Mouse (Mus musculus) midbrain, embryonic 13.5 days (tissue): ENCODE results near the gene Uba5. TPM values are rescaled to one million over a fixed set of nuclear protein-coding genes. Genes with fewer than 3 reads are reported as not detected.

Experiments
- ATAC-seq: fragments of 200-750 bp; cut with Nextera tagmentation; 2 replicates; pipeline ENCODE4 v1.8.0; 2017; ENCODE audit warnings: mild to moderate bottlenecking, moderate TSS enrichment, moderate library complexity
- H3K27ac ChIP-seq: fragments of 300-500 bp; sonication (generic); 2 replicates; pipeline ENCODE4 v1.5.1; 2015; ENCODE audit warnings: inconsistent platforms, mild to moderate bottlenecking, moderate library complexity
- H3K27me3 ChIP-seq: fragments of 300-500 bp; sonication (generic); 2 replicates; pipeline ENCODE4 v1.6.1; 2015; ENCODE audit warnings: mild to moderate bottlenecking, inconsistent platforms
- H3K36me3 ChIP-seq: fragments of 300-500 bp; sonication (generic); 2 replicates; pipeline ENCODE4 v1.6.1; 2015; ENCODE audit warnings: mild to moderate bottlenecking, inconsistent platforms
- H3K4me1 ChIP-seq: fragments of 300-500 bp; sonication (generic); replicated peaks from 2 replicates; pipeline ENCODE4 v1.6.1; 2015; ENCODE audit warnings: inconsistent platforms
- H3K4me2 ChIP-seq: fragments of 300-500 bp; sonication (generic); replicated peaks from 2 replicates; pipeline ENCODE4 v1.6.1; 2015; ENCODE audit warnings: moderate library complexity, mild to moderate bottlenecking, inconsistent platforms
- H3K4me3 ChIP-seq: fragments of 300-500 bp; sonication (generic); replicated peaks from 2 replicates; pipeline ENCODE4 v1.5.1; 2015; ENCODE audit warnings: mild to moderate bottlenecking, inconsistent platforms
- H3K9ac ChIP-seq: fragments of 300-500 bp; sonication (generic); replicated peaks from 2 replicates; pipeline ENCODE4 v1.6.1; 2015; ENCODE audit warnings: mild to moderate bottlenecking, inconsistent platforms
- H3K9me3 ChIP-seq: fragments of 300-500 bp; sonication (generic); 2 replicates; pipeline ENCODE4 v1.6.1; 2016; ENCODE audit warnings: mild to moderate bottlenecking, inconsistent platforms
- WGBS: fragments of 180-500 bp; shearing (Covaris S2); methylation state at CpG from one replicate; pipeline ENCODE4 v1.1.7; 2015; 5-methylcytosine and 5-hydroxymethylcytosine counted together
- polyA plus RNA-seq: library from polyadenylated mRNA; unstranded; fragments of >200 nt; fragmentation: Nextera tagmentation; extraction: Ambion mirVana; gene quantifications from 2 replicates; pipeline ENCODE4 v1.2.1, GENCODE M21; 2015

The Uba5 gene
- polyA plus RNA-seq, 1 experiment from 2014 or later = 66.0 TPM

- no peaks in the 10 kb centered on the region for H3K9me3 ChIP-seq
- no peak overlapping the region for H3K27ac ChIP-seq
- no peak for ATAC-seq
- no peak overlapping the region for H3K4me3 ChIP-seq
- H3K4me2 ChIP-seq = no peak overlapping the region
- no peak overlapping the region for H3K9ac ChIP-seq
- WGBS = 86% methylated on average over 4 of the region's 4 CpGs
- H3K4me1 ChIP-seq = no peaks in the 10 kb centered on the region
- peaks cover 30% of the 10 kb centered on the region for H3K36me3 ChIP-seq
- H3K27me3 ChIP-seq = no peaks in the 10 kb centered on the region
These were observed 19.3 kb downstream of the Uba5 start for GRCm38 (mm10) chr9:104043676-104044075.

- Histone ChIP-seq H3K9ac (no peak within 1 kb of the TSS), H3K27ac (no peak within 1 kb of the TSS), H3K9me3 (no peaks in the 10 kb centered on the region), H3K27me3 (no peaks in the 10 kb centered on the region), H3K4me3 (no peak within 1 kb of the TSS), H3K4me2 (no peak within 1 kb of the TSS), H3K4me1 (no peaks in the 10 kb centered on the region), H3K36me3 (peaks cover 13% of the 10 kb centered on the region; the same call in 1 of the 2 replicates)
- no peak for ATAC-seq
- 69% methylated on average over 2 of the region's 2 CpGs for WGBS
These were observed 22.6 kb downstream of the Uba5 start, which contains the start of gene Gm28305 for GRCm38 (mm10) chr9:104040362-104040761. Gm28305 (plus strand) TSS chr9:104040662.

- no peaks in the 10 kb centered on the region for H3K9me3 ChIP-seq
- H3K4me2 ChIP-seq = no peak overlapping the region
- 89% methylated on average over 4 of the region's 4 CpGs for WGBS
- no peak for ATAC-seq
- no peak overlapping the region for H3K4me3 ChIP-seq
- H3K27me3 ChIP-seq = no peaks in the 10 kb centered on the region
- H3K36me3 ChIP-seq = peaks cover 9% of the 10 kb centered on the region; the same call in 1 of the 2 replicates
- H3K4me1 ChIP-seq = no peaks in the 10 kb centered on the region
- no peak overlapping the region for H3K9ac ChIP-seq
- H3K27ac ChIP-seq = no peak overlapping the region
These were observed 23.2 kb downstream of the Uba5 start for GRCm38 (mm10) chr9:104039742-104040141.

GRCm38 (mm10) chr9:104039031-104039695 is 23.8 kb downstream of the Uba5 start:
- H3K27ac ChIP-seq = no peak overlapping the region
- WGBS = 93% methylated on average over 21 of the region's 21 CpGs
- H3K9ac ChIP-seq = no peak overlapping the region
- no peak for ATAC-seq
- H3K9me3 ChIP-seq = no peaks in the 10 kb centered on the region
- no peaks in the 10 kb centered on the region for H3K27me3 ChIP-seq
- no peak overlapping the region for H3K4me3 ChIP-seq
- H3K36me3 ChIP-seq = peaks cover 9% of the 10 kb centered on the region; the same call in 1 of the 2 replicates
- no peak overlapping the region for H3K4me2 ChIP-seq
- H3K4me1 ChIP-seq = no peaks in the 10 kb centered on the region

- H3K4me1 ChIP-seq = no peaks in the 10 kb centered on the region
- H3K27me3 ChIP-seq = no peaks in the 10 kb centered on the region
- H3K36me3 ChIP-seq = peaks cover 9% of the 10 kb centered on the region; the same call in 1 of the 2 replicates
- no peak overlapping the region for H3K4me2 ChIP-seq
- H3K4me3 ChIP-seq = no peak overlapping the region
- H3K9ac ChIP-seq = no peak overlapping the region
- H3K9me3 ChIP-seq = no peaks in the 10 kb centered on the region
- ATAC-seq = no peak
- 93% methylated on average over 13 of the region's 13 CpGs for WGBS
- no peak overlapping the region for H3K27ac ChIP-seq
These were observed 24.7 kb downstream of the Uba5 start for GRCm38 (mm10) chr9:104038266-104038665.

GRCm38 (mm10) chr9:104035261-104036015 is 27.5 kb downstream of the Uba5 start:
- peaks cover 13% of the 10 kb centered on the region; the same call in 1 of the 2 replicates for H3K36me3 ChIP-seq

GRCm38 (mm10) chr9:104034718-104035117 is 28.2 kb downstream of the Uba5 start:
- ATAC-seq = no peak
- WGBS = 78% methylated on average over 6 of the region's 6 CpGs
- H3K4me2 ChIP-seq = no peak overlapping the region
- H3K9ac ChIP-seq = no peak overlapping the region
- H3K27me3 ChIP-seq = no peaks in the 10 kb centered on the region
- H3K4me3 ChIP-seq = no peak overlapping the region
- no peaks in the 10 kb centered on the region for H3K9me3 ChIP-seq
- no peaks in the 10 kb centered on the region for H3K4me1 ChIP-seq
- no peak overlapping the region for H3K27ac ChIP-seq
- H3K36me3 ChIP-seq = peaks cover 17% of the 10 kb centered on the region; the same call in 1 of the 2 replicates

More at GRCm38 (mm10) chr9:104035261-104036015, 27.5 kb downstream of the Uba5 start:
- no peaks in the 10 kb centered on the region for H3K27me3 ChIP-seq
- no peak overlapping the region for H3K27ac ChIP-seq
- H3K4me3 ChIP-seq = no peak overlapping the region
- 50% methylated on average over 24 of the region's 24 CpGs for WGBS
- H3K9me3 ChIP-seq = no peaks in the 10 kb centered on the region
- H3K4me1 ChIP-seq = no peaks in the 10 kb centered on the region
- H3K4me2 ChIP-seq = no peak overlapping the region
- H3K9ac ChIP-seq = no peak overlapping the region
- no peak for ATAC-seq

GRCm38 (mm10) chr9:104034231-104034630 is 28.7 kb downstream of the Uba5 start:
- ATAC-seq = no peak
- Histone ChIP-seq H3K4me3 (no peak overlapping the region), H3K27ac (no peak overlapping the region), H3K4me2 (no peak overlapping the region), H3K9ac (no peak overlapping the region), H3K27me3 (no peaks in the 10 kb centered on the region), H3K9me3 (no peaks in the 10 kb centered on the region), H3K36me3 (peaks cover 17% of the 10 kb centered on the region; the same call in 1 of the 2 replicates), H3K4me1 (no peaks in the 10 kb centered on the region)
- WGBS = 83% methylated on average over 8 of the region's 8 CpGs

- no peak overlapping the region for H3K9ac ChIP-seq
- 96% methylated on average over 11 of the region's 11 CpGs for WGBS
- no peaks in the 10 kb centered on the region for H3K4me1 ChIP-seq
- H3K27ac ChIP-seq = no peak overlapping the region
- no peaks in the 10 kb centered on the region for H3K9me3 ChIP-seq
- H3K4me3 ChIP-seq = no peak overlapping the region
- H3K36me3 ChIP-seq = peaks cover 32% of the 10 kb centered on the region
- H3K4me2 ChIP-seq = no peak overlapping the region
- no peaks in the 10 kb centered on the region for H3K27me3 ChIP-seq
- ATAC-seq = no peak
These were observed 33.1 kb downstream of the Uba5 start for GRCm38 (mm10) chr9:104029861-104030260.

GRCm38 (mm10) chr9:104027186-104027585 is 35.7 kb downstream of the Uba5 start:
- Histone ChIP-seq H3K4me1 (no peaks in the 10 kb centered on the region), H3K9me3 (no peaks in the 10 kb centered on the region), H3K4me2 (no peak overlapping the region), H3K27ac (no peak overlapping the region), H3K27me3 (no peaks in the 10 kb centered on the region), H3K36me3 (peaks cover 40% of the 10 kb centered on the region), H3K4me3 (no peak overlapping the region), H3K9ac (no peak overlapping the region)
- ATAC-seq = no peak
- WGBS = 95% methylated on average over 8 of the region's 8 CpGs

GRCm38 (mm10) chr9:104021026-104021425 is 41.9 kb downstream of the Uba5 start:
- no peak overlapping the region for H3K4me2 ChIP-seq
- H3K9ac ChIP-seq = no peak overlapping the region
- no peak overlapping the region for H3K27ac ChIP-seq
- 93% methylated on average over 10 of the region's 10 CpGs for WGBS
- H3K27me3 ChIP-seq = no peaks in the 10 kb centered on the region
- H3K9me3 ChIP-seq = no peaks in the 10 kb centered on the region
- H3K36me3 ChIP-seq = peaks cover 36% of the 10 kb centered on the region
- ATAC-seq = no peak
- H3K4me1 ChIP-seq = no peaks in the 10 kb centered on the region
- no peak overlapping the region for H3K4me3 ChIP-seq

- Histone ChIP-seq H3K4me1 (no peaks in the 10 kb centered on the region), H3K9ac (no peak overlapping the region), H3K27me3 (no peaks in the 10 kb centered on the region), H3K27ac (no peak overlapping the region), H3K4me3 (no peak overlapping the region), H3K36me3 (peaks cover 19% of the 10 kb centered on the region), H3K9me3 (no peaks in the 10 kb centered on the region), H3K4me2 (no peak overlapping the region)
- no peak for ATAC-seq
- WGBS = 75% methylated on average over 1 of the region's 1 CpGs
These were observed 48.4 kb downstream of the Uba5 start for GRCm38 (mm10) chr9:104014526-104014925.
